Mouse (Mus musculus): ENCODE measurements around the gene Fam122a.

- TF ChIP-seq POLR2A (IDR thresholded peaks at IDR 0.05; ENCODE audit: borderline replicate concordance, control insufficient read depth, low read depth, low read length) (no peak), CTCF (IDR thresholded peaks at IDR 0.05; ENCODE audit: control insufficient read depth, insufficient read depth, low read length) (no peak)
Observed at GRCm38 (mm10) chr19:24486433-24487296, 9.5 kb upstream of the Fam122a start.

Data from bone marrow, adult 2 months (tissue).